Mouse (Mus musculus) heart, adult 2 months (tissue): Measurements from ENCODE around the gene Slc35f6.

Experiments used
- CTCF ChIP-seq: fragments of 200-600 bp; IDR thresholded peaks from 2 replicates; pipeline ENCODE4 v1.8.1; 2022; ENCODE audit warnings: antibody characterized with exemption, mild to moderate bottlenecking, moderate library complexity
- EP300 ChIP-seq: fragments of 200-500 bp; IDR thresholded peaks from 2 replicates; pipeline ENCODE4 v1.6.1; 2011; ENCODE audit warnings: low read depth, low read length, control low read depth; ENCODE audit not compliant: insufficient read depth

DNA sequence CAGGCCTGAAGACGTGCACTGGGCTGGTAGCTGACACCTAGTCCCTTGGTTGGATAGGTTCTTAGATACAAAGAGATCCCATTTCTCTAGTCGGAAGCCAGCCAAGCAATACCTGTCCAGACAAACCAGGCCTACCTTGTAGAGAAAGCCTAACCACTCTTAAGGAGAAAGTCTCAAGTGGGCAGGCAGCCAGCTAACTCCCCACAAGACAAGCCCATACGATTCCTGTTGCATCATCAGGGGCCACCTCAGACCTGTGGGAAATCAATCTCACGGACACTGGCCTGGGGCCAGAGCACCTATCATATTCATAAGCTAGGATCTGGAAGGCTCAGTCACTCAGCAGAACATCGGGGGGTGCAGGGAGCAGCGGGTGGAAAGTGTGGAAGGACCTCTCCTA, 5.5 kb downstream of the Slc35f6 start:
- TF ChIP-seq EP300: no peak
- no peak for TF ChIP-seq CTCF
